Mouse (Mus musculus) MEL (cell line): Measurements from ENCODE around the gene Hnf1a. TPM values are rescaled to one million over a fixed set of nuclear protein-coding genes. Genes with fewer than 3 reads are reported as not detected.

Experiments
- DNase-seq: peaks from one replicate; pipeline ENCODE4 v3.0.0; 2011; ENCODE audit warnings: low read depth, low spot score
- H3K27ac ChIP-seq: 2 replicates; pipeline ENCODE4 v1.5.1; 2012; ENCODE audit warnings: low read depth, mild to moderate bottlenecking, control low read depth, low read length, moderate library complexity; ENCODE audit not compliant: control insufficient read depth
- H3K27me3 ChIP-seq, 2 experiments: fragments of 150-350 bp in 1 of 2; sonication (generic) in 1 of 2; 2 replicates each; pipeline ENCODE4 v1.6.1; 2012; ENCODE audit warnings: low read length in 2 of 2, mild to moderate bottlenecking in 2 of 2, improper control_type of control experiment in 1 of 2, moderate library complexity in 1 of 2; ENCODE audit not compliant: insufficient read depth in 2 of 2, control insufficient read depth in 1 of 2
- H3K36me3 ChIP-seq, 2 experiments: 2 replicates each; pipeline ENCODE4 v1.6.1; 2012 to 2014; ENCODE audit warnings: low read length in 2 of 2, improper control_type of control experiment in 1 of 2, inconsistent platforms in 1 of 2, mild to moderate bottlenecking in 1 of 2; ENCODE audit not compliant: insufficient read depth in 2 of 2, control insufficient read depth in 1 of 2
- H3K4me1 ChIP-seq, 2 experiments: fragments of 150-350 bp in 1 of 2; sonication (generic) in 1 of 2; 2 replicates each; pipeline ENCODE4 v1.6.1; 2012; ENCODE audit warnings: low read length in 2 of 2, improper control_type of control experiment in 1 of 2, mild to moderate bottlenecking in 1 of 2; ENCODE audit not compliant: insufficient read depth in 2 of 2, control insufficient read depth in 1 of 2
- H3K4me3 ChIP-seq, 2 experiments: fragments of 150-350 bp in 1 of 2; sonication (generic) in 1 of 2; 2 replicates each; pipeline ENCODE4 v1.5.1; 2012; ENCODE audit warnings: low read depth in 2 of 2, low read length in 2 of 2, mild to moderate bottlenecking in 2 of 2, moderate library complexity in 2 of 2, control low read depth in 1 of 2, improper control_type of control experiment in 1 of 2; ENCODE audit not compliant: control insufficient read depth in 1 of 2, insufficient read depth in 1 of 2
- H3K79me2 ChIP-seq: 2 replicates; pipeline ENCODE4 v1.6.1; 2012; ENCODE audit warnings: mild to moderate bottlenecking, low read length, moderate library complexity; ENCODE audit not compliant: control insufficient read depth, poor library complexity, insufficient read depth
- H3K9ac ChIP-seq: 2 replicates; pipeline ENCODE4 v1.6.1; 2012; ENCODE audit warnings: low read depth, mild to moderate bottlenecking, control low read depth, low read length, moderate library complexity; ENCODE audit not compliant: control insufficient read depth, poor library complexity, severe bottlenecking
- H3K9me3 ChIP-seq: fragments of 150-350 bp; sonication (generic); replicated peaks from 2 replicates; pipeline ENCODE4 v1.6.1; 2012; ENCODE audit warnings: mild to moderate bottlenecking, low read length, improper control_type of control experiment, moderate library complexity; ENCODE audit not compliant: insufficient read depth
- E2F4 ChIP-seq: IDR thresholded peaks from 2 replicates; pipeline ENCODE4 v1.6.1; 2011; ENCODE audit warnings: low read depth, low read length, improper control_type of control experiment, borderline replicate concordance
- EP300 ChIP-seq, 2 experiments: IDR thresholded peaks; 2 replicates each; pipeline ENCODE4 v1.6.1; 2011; ENCODE audit warnings: improper control_type of control experiment in 2 of 2, low read length in 2 of 2, low read depth in 1 of 2, mild to moderate bottlenecking in 1 of 2
- ETS1 ChIP-seq: IDR thresholded peaks from 2 replicates; pipeline ENCODE4 v1.6.1; 2012; ENCODE audit warnings: low read depth, mild to moderate bottlenecking, inconsistent platforms, low read length, improper control_type of control experiment, moderate library complexity
- GABPA ChIP-seq: IDR thresholded peaks from 2 replicates; pipeline ENCODE4 v1.6.1; 2012; ENCODE audit warnings: low read depth, mild to moderate bottlenecking, inconsistent platforms, low read length, improper control_type of control experiment, moderate library complexity
- GATA1 ChIP-seq: IDR thresholded peaks from 2 replicates; pipeline ENCODE4 v1.6.1; 2011; ENCODE audit warnings: low read depth, low read length, improper control_type of control experiment
- MAFK ChIP-seq: IDR thresholded peaks from 2 replicates; pipeline ENCODE4 v1.6.1; 2011; ENCODE audit warnings: low read depth, mild to moderate bottlenecking, low read length, improper control_type of control experiment, borderline replicate concordance
- MAZ ChIP-seq: IDR thresholded peaks from 2 replicates; pipeline ENCODE4 v1.6.1; 2012; ENCODE audit warnings: low read depth, mild to moderate bottlenecking, inconsistent platforms, low read length, improper control_type of control experiment
- MXI1 ChIP-seq: IDR thresholded peaks from 2 replicates; pipeline ENCODE4 v1.6.1; 2011; ENCODE audit warnings: mild to moderate bottlenecking, low read depth, low read length, improper control_type of control experiment
- MYC ChIP-seq: IDR thresholded peaks from 2 replicates; pipeline ENCODE4 v1.6.1; 2011; ENCODE audit warnings: low read depth, mild to moderate bottlenecking, low read length, improper control_type of control experiment, moderate library complexity
- RAD21 ChIP-seq: IDR thresholded peaks from 2 replicates; pipeline ENCODE4 v1.6.1; 2011; ENCODE audit warnings: mild to moderate bottlenecking, low read depth, low read length, improper control_type of control experiment
- RCOR1 ChIP-seq: IDR thresholded peaks from 2 replicates; pipeline ENCODE4 v1.6.1; 2012; ENCODE audit warnings: low read depth, mild to moderate bottlenecking, inconsistent platforms, low read length, improper control_type of control experiment
- SIN3A ChIP-seq: IDR thresholded peaks from 2 replicates; pipeline ENCODE4 v1.6.1; 2012; ENCODE audit warnings: low read length, improper control_type of control experiment, inconsistent platforms
- TAL1 ChIP-seq: IDR thresholded peaks from 2 replicates; pipeline ENCODE4 v1.6.1; 2012; ENCODE audit warnings: mild to moderate bottlenecking, inconsistent platforms, low read length, moderate library complexity, mixed read lengths
- TCF12 ChIP-seq: IDR thresholded peaks from 2 replicates; pipeline ENCODE4 v1.6.1; 2014; ENCODE audit warnings: low read depth, mild to moderate bottlenecking, inconsistent platforms, low read length, improper control_type of control experiment, moderate library complexity
- UBTF ChIP-seq: IDR thresholded peaks from 2 replicates; pipeline ENCODE4 v1.6.1; 2012; ENCODE audit warnings: low read depth, mild to moderate bottlenecking, inconsistent platforms, low read length, improper control_type of control experiment, moderate library complexity, borderline replicate concordance; ENCODE audit not compliant: insufficient read depth
- USF1 ChIP-seq: IDR thresholded peaks from 2 replicates; pipeline ENCODE4 v1.6.1; 2014; ENCODE audit warnings: low read depth, mild to moderate bottlenecking, inconsistent platforms, low read length, improper control_type of control experiment, moderate library complexity
- USF2 ChIP-seq, 2 experiments: IDR thresholded peaks; 2 replicates each; pipeline ENCODE4 v1.6.1; 2011 to 2012; ENCODE audit warnings: improper control_type of control experiment in 2 of 2, low read length in 2 of 2, borderline replicate concordance in 1 of 2, inconsistent platforms in 1 of 2, low read depth in 1 of 2, mild to moderate bottlenecking in 1 of 2; ENCODE audit not compliant: insufficient read depth in 1 of 2
- ZKSCAN1 ChIP-seq: IDR thresholded peaks from 2 replicates; pipeline ENCODE4 v1.6.1; 2012; ENCODE audit warnings: low read depth, mild to moderate bottlenecking, inconsistent platforms, low read length, improper control_type of control experiment, moderate library complexity
- ZMIZ1 ChIP-seq: IDR thresholded peaks from 2 replicates; pipeline ENCODE4 v1.6.1; 2012; ENCODE audit warnings: low read depth, mild to moderate bottlenecking, inconsistent platforms, low read length, improper control_type of control experiment, moderate library complexity
- polyA plus RNA-seq, 2 experiments: library from polyadenylated mRNA; stranded (reverse) in 1 of 2; unstranded in 1 of 2; fragments of >175 nt in 1 of 2; fragments of >200 nt in 1 of 2; gene quantifications; 2 replicates each; pipeline versions ENCODE4 v1.2.1 to v1.2.4; 2012; ENCODE audit warnings: low replicate concordance in 2 of 2, low read depth in 1 of 2; ENCODE audit not compliant: insufficient read length in 2 of 2, insufficient read depth in 1 of 2, missing spikeins in 1 of 2
- total RNA-seq: library from RNA; depleted of rRNA; stranded (reverse); fragments of 300-350 nt; gene quantifications from 2 replicates; pipeline ENCODE4 v1.2.3, GENCODE M21; 2012

Gene Hnf1a
- total and polyA plus RNA-seq, 3 experiments, result 0.08 to 0.28 TPM; not detected in 1

- H3K4me3 ChIP-seq, result peak overlapping the region; percentile 6 to 15; a peak in 2 of 4 replicates
- H3K27me3 ChIP-seq, result no peaks in the 10 kb centered on the region
- peak; percentile 70 for DNase-seq
- H3K4me1 ChIP-seq, result peaks cover 16 to 30% of the 10 kb centered on the region in 2 experiments
- peaks cover 84% of the 10 kb centered on the region for H3K79me2 ChIP-seq
- peak overlapping the region; percentile 84 for H3K27ac ChIP-seq
- peak overlapping the region; percentile 31 for H3K9ac ChIP-seq
- no peaks in the 10 kb centered on the region for H3K9me3 ChIP-seq
- peaks cover 0 to 49% of the 10 kb centered on the region in 2 experiments; a peak in 2 of 4 replicates for H3K36me3 ChIP-seq
- TF ChIP-seq RCOR1, result peak; percentile 54; the same call in 1 of the 2 replicates
- TF ChIP-seq GATA1, result peak; percentile 88
- TF ChIP-seq ZKSCAN1, result no peak
- peak; percentile 95 for TF ChIP-seq MXI1
- peak; percentile 46 for TF ChIP-seq TAL1
- TF ChIP-seq TCF12, result 0 out of 2 replicates have a peak, but pooled peaks have one; percentile 39
- peak; percentile 73 for TF ChIP-seq ETS1
- peak; percentile 92 for TF ChIP-seq SIN3A
- TF ChIP-seq EP300 (IDR thresholded peaks at IDR 0.05; ENCODE audit: low read depth in 1 of 2, low read length in 2 of 2), result peak; percentile 77 to 79
- TF ChIP-seq MYC, result 0 out of 2 replicates have a peak, but pooled peaks have one; percentile 48
- no peak for TF ChIP-seq MAZ
- TF ChIP-seq, all 39 proteins: peak for 9
Measured at GRCm38 (mm10) chr5:115018270-115018669, 47.4 kb upstream of the Hnf1a start.

GRCm38 (mm10) chr5:115015121-115015520 lies 44.2 kb upstream of the Hnf1a start:
- no peak overlapping the region for H3K27ac ChIP-seq
- no peak for TF ChIP-seq ETS1
- no peak for TF ChIP-seq RCOR1
- no peak for TF ChIP-seq ZKSCAN1
- no peak for TF ChIP-seq GABPA
- TF ChIP-seq USF2 (IDR thresholded peaks at IDR 0.05; ENCODE audit: borderline replicate concordance in 1 of 2, insufficient read depth in 1 of 2, low read depth in 1 of 2, low read length in 2 of 2), result no peak
- TF ChIP-seq ZMIZ1, result no peak
- no peak for TF ChIP-seq E2F4
- no peak for TF ChIP-seq MAFK
- TF ChIP-seq MAZ, result no peak
- no peak for TF ChIP-seq RAD21
- no peak for TF ChIP-seq USF1
- no peak for TF ChIP-seq TCF12
- TF ChIP-seq UBTF, result no peak
- no peak overlapping the region for H3K4me3 ChIP-seq
- DNase-seq, result no peak
- peaks cover 81% of the 10 kb centered on the region for H3K79me2 ChIP-seq
- H3K27me3 ChIP-seq, result no peaks in the 10 kb centered on the region
- H3K9me3 ChIP-seq, result no peaks in the 10 kb centered on the region
- no peak overlapping the region for H3K9ac ChIP-seq
- peaks cover 20 to 39% of the 10 kb centered on the region in 2 experiments for H3K4me1 ChIP-seq
- peaks cover 0 to 59% of the 10 kb centered on the region in 2 experiments; a peak in 2 of 4 replicates for H3K36me3 ChIP-seq
